Mouse (Mus musculus): Measurements from ENCODE around the gene Dnase2a.

DNA sequence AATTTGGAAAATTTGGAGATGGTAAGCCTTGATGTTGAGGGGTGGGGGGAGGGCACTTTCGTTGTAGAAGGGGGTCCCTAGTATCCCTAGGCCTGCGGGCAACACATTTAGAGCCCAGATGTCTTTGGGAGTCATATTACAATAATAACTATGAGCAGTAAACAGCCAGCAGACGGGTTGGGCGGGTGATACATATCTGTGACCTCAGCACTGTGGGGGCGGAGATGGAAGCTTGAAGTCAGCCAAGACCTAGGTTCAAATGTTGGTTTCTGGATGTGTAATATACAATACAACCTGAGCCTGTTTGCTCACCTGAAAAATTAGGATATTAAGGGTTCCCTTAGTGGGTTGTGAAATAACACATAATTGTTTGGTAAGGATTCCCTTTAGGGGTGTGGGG lies 1.6 kb downstream of the Dnase2a start:
- TF ChIP-seq CTCF (IDR thresholded peaks at IDR 0.05; ENCODE audit: insufficient read depth, low read length) = no peak
- TF ChIP-seq POLR2A (IDR thresholded peaks at IDR 0.05; ENCODE audit: borderline replicate concordance, extremely low read depth, low read depth, low read length) = no peak

Data from lung, adult 2 months (tissue).